Mouse (Mus musculus): ENCODE measurements around the gene Sbk3.
"Not testable (repeated sequence)": the region's sequence is repeated elsewhere in the genome, so short reads cannot be mapped to it uniquely, and the experiment has no call there.

Gene Sbk3

DNA sequence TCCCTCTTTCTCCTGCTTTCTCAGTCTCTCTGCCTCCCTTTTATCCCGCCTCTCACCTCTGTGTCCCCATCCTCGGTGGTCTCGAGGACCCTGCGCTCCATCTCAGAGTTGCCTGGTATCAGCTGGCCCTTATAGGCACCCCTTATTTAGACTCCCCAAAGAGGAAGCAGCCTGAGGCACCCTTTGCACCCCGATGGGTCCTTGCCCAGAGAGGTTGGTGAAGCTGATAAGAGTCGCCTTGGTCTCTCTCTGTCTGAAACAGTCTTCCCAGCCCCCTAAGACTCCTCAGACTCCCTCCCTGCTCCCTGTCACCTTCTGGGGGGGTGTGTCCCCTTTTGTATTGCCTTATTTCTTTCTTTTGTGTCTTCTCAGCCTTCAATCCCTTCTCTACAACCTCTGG is at the start of gene Sbk3:
Gene Sbk3, minus strand, starts transcription at position 101 of the 400 bp plus-strand sequence.
- DNase-seq (ENCODE audit: low read depth, low spot score), result no peak

DNA sequence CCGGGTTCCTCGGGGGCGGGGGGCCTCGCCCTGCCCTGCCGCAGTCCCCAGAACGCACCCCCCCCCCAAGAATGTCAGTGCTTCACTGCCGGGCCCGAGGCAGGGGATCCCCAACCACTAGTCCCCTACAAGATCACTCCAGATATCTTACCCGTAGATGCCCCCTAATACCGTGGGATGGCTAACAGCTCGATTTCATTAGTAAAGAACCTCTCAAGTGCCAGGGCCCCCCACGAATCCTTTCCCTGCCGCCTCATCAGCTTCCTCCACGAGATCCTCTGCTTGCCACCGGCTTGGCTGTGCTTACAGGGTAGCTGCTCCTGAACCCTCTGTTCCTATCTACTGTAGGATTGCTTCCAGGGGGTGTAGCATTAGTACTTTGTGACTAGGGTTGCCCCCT is 49.7 kb upstream of the Sbk3 start:
- DNase-seq (ENCODE audit: low read depth, low spot score), result no peak

DNA sequence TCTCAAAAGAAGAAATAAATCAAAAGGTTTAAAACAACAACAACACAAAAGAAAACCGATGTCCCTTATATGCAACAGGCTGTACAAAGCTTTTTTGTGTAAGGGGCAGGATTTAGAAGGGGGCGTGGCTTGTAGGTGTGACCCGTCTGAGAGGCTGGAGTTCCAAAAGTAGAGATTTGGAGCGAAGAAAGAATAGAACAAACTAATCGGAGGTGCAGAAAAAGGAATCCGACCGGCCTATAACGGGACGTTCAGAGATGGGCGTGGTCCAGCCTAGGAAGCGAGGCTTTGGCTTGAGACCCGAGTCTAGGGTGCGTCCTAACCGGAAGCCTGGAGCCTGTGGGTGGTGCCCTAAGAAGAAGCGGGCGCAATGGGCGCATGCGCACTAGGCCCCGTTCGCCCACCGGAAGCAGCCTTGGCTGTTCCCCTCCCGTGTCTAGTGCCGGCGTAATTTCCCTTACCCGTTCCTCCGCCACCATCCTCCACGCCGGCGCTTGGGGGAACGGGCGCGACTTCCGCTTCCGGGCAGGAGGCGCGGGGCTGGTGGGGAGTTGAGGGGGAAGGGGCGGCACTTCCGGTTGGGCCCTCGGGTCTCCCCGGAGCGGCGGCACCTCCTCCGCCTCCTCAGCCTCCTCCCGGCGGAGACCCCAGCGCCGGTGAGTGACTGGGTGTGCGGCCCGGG is 49.2 kb upstream of the Sbk3 start, which contains the start of the genes Zfp865 and Ccdc106:
Gene Zfp865, plus strand, starts transcription at position 377 of the 682 bp plus-strand sequence.
Gene Ccdc106, plus strand, starts transcription at position 554 of the 682 bp plus-strand sequence.
- DNase-seq (ENCODE audit: low read depth, low spot score), result peak; percentile 95

DNA sequence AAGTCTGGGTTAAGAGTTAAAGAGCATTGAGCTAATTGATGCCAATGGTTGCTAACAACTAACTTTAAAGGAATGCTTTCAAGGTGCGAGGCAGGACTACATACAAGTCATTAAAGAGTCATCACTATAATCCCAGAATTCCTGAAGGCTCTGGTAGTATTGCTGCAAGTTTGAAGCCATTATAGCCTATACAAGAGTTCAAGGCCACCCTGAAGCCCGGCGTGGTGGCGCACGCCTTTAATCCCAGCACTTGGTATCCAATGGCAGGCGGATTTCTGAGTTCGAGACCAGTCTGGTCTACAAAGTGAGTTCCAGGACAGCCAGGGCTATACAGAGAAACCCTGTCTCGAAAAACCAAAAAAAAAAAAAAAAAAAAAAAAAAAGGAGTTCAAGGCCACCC is 48.6 kb upstream of the Sbk3 start:
- DNase-seq (ENCODE audit: low read depth, low spot score), result not testable (repeated sequence)

DNA sequence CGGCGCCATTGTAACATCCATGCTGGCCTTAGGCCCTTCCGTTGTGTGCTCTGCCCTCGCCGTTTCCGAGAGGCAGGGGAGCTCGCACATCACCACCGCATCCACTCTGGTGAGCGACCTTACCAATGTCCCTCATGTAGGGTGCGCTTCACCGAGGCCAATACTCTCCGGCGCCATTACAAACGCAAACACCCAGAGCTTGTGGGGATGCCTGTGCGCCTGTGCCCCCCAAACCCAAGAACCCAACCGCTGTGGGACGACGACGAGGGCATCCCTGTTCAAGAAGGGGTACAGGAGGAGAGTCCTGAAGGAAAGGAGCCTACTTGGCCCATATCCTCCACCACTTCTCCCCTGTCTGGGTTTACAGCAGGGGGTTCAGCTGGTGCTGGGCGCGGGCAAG is 47.0 kb upstream of the Sbk3 start:
- DNase-seq (ENCODE audit: low read depth, low spot score), result no peak

DNA sequence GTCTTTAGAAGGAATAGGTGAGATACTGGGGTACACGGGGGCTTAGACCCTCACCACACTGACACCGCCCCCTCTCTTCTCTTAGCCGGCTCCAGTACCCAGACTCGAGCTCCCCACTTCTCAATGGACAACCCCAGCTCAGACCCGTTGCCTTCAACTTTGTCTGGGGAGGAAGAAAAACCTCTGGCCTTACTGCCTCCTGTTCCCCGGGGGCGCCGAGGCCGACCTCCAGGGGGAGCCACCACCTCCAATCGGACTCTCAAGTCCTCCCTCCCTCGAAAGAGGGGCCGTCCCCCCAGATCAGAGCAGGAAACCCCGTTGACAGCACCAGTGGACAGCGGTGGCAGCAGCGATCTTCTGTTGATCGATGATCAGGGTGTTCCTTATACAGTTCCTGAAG is 46.4 kb upstream of the Sbk3 start:
- no peak for DNase-seq (ENCODE audit: low read depth, low spot score)

DNA sequence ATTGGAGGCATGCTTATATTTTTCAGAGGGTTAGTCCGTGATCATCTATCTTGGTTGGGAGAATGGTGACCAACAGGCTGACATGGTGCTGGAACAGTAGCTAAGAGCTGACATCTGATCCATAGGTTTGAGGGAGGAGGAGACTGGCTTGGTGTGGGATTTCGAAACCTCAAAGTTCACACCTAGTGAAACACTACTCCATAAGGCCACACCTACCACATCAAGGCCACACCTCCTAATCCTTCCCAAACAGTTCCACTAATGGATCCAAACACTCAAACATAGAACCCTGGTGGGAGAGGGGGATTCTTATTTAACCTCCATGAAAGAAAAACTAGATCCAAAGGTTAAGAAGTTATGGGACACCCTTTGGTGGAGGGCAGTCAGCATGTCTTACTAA is 46.0 kb upstream of the Sbk3 start:
- DNase-seq (ENCODE audit: low read depth, low spot score), result no peak

DNA sequence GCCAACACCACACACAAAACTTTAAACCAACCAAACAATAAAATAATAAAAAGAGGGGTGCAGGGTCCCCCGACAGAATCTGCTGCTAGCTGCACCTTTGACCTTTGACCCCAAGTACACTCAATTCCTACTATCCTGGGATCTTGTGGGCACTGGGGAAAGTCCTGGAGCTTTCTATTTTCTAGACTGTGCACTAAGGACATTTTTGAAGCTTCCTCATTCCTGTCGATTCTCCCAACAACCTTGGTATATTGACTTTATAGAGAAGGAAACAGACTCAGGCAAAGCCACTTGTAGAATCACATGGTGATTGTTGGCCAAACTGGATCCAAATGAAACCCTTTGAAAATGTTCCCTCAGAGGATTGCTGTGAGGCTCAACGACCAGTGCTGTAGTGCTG is 45.1 kb upstream of the Sbk3 start:
- DNase-seq (ENCODE audit: low read depth, low spot score), result no peak

DNA sequence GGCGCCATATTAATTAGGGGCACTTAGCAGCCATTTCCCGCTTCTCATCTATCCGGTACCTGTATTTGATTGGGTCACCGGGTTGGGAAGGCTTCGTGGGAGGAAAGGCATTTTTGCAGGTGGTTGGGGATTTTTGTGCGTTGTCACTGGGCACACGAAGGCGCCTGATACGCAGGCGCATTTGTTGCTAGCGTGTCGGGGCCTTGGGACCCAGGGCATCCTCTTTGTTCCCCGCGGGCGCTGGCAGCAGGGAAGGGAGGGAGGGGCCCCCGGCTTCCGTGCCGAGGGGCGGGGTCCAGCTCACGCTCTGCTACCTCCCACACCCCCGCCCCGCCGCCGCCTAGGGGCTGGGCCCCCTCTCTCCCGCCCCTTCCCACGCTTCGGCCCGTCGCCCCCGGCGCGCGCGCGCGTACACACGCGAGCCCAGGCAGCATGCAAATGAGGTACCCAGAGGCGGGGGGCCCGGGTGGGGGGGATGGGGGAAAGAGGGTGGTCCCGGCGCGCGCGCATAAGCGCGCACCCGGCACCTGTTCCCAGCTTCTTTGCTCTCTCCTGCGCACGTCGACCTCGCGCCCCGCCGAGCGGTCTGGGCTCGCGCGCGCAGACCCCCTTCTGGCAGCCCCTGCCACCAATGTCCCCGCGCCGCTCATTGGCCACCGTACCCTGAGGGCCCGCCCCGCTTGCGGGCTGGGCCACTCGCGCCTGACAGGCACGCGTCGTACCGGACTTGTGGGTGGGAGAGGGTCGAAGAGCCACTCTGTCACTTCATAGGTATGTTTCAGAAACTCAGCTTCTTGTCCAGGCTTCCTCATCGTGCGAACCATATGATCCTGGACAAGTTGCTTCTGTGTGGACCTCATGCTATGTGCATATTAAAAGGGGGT is 44.4 kb upstream of the Sbk3 start, which contains the start of gene Gm44973:
Gene Gm44973, plus strand, starts transcription at position 379 of the 884 bp plus-strand sequence.
- no peak for DNase-seq (ENCODE audit: low read depth, low spot score)

DNA sequence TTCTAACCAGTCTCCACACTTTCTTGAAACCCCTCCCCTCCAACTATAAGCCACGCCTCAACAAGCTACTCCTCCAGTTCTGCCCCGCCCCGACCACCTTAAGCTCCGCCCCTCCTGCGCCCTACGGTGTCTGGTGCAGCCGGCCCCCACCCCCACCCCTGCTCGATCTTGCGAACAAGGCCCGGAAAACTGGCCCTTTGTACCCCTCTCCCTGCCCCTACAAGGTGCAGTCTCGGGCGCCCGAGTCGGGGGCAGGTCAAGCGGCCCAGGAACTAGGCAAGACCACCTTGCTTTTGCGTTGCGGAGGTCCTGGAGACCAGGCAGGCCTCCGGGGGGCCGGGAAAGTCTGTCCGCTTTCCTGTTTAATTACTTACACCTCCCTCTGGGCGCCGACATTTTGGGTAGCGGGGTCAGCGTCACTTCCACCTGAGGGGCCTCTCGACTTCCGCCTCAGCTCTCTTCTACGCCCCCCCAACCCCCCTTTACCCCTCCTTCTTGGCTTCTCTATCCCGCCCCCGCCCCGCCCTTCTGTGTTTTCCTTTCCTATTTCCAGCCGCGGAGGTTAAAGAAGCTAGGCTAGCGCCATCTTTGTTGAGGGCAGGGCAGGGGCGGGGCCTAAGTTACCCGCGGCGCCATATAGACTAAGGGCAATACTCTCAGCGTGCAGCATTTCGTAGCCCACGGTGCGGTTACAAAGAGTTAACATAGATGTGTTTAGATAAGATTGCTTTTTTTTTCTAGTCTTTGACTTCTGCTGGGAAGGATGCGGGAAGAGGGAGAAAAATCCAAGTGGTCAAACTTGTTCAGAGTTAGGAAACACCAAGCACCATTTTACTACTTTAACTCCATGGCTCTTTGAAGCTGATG is 43.5 kb upstream of the Sbk3 start, which contains the start of the genes Zfp524 and Fiz1:
Gene Zfp524, plus strand, starts transcription at position 165 of the 867 bp plus-strand sequence.
Gene Fiz1, minus strand, starts transcription at position 447 of the 867 bp plus-strand sequence.
- DNase-seq (ENCODE audit: low read depth, low spot score), result peak; percentile 98

DNA sequence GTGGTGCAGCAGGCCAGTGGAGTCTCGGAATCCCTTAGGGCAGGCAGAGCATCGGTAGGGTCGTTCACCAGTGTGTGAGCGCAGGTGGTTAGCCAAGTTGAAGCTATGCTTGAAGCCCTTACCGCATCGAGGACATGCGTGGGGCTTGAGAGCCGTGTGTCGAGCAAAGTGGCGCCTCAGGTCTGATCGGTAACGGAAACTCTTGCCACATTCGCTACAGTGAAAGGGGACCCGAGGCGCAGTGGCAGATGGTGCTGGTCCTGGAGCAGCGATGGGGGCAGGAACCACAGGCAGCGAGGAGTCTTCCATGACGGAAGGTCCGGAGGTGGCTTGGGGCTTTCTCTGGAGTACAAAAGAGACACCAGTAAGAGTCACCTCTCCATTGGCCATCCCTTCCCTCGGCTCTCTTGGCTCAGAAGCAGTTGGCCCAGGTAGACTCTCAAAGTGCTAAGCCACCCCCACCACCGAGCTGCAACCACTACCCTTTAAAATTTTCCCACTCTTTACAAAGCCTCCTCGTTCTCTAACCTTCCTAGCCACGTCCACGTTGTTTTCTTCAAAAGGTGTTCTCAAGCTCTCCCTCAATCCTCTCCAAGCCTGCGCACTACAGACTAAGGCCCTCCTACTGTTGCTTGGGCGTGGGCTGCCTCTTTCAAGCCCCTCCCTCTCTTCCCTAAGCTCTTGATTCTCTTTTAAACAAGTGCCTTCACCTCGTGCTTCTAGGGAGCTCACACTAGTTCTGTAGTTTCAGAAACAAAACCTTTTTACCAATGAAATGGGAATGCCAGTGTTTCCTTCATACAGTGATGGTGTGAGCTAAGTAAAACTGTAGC is 41.9 kb upstream of the Sbk3 start:
- DNase-seq (ENCODE audit: low read depth, low spot score), result no peak

DNA sequence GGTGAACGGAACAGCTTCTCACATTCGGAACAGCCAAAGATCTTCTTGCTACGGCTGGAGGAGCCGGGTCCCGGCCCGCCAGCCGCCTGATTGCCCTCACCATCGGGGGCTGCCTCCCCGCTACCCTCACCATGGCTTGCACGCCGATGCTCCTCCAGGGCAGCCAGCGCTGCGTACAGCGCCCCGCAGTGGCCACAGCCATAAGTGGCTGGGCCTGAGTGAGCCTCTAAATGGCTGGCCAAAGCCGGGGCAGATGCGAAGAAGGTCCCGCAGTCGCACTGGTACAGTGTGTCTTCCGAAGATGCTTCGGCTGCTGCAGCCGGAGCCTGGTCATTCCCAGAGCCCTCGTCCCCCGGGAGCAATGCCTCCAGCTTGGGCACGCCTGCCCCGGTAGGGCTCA is 37.3 kb upstream of the Sbk3 start:
- no peak for DNase-seq (ENCODE audit: low read depth, low spot score)

DNA sequence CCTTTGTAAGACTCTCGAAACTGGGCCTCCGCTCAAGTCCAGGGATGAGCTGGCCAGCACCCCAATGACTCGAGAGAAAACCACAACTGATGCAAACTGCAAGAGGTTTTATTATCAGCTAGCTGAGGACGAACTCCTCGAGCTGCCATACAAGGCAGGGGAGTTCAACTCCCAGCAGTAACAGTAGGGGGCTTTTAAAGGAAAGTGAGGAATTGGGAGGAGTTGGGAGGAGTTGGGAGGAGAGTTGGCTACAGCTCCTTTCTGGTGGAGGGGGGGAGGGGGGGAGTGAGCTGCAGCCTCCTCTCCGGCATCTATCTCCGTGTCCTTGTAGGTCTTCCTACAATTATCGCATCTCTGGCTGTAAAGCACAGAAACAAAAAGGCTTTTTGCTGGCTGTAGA is 31.9 kb upstream of the Sbk3 start:
- DNase-seq (ENCODE audit: low read depth, low spot score), result not testable (repeated sequence)

DNA sequence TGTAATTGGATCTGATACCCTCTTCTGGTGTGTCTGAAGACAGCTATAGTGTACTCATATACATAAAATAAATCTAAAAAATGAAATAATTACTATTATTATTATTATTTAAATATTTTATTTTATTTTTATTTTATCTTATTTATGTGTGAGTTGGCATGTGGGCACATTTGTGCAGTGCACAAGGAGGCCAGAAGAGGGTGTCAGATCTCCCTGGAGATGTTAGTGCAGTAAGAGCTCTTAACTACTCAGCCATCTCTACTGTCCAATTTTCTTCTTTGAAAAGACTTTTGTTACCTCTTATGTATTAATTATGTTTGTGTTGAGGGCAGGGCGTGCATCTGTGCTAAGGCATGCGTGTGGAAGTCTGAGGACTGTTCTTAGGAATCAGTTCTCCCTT is 28.9 kb upstream of the Sbk3 start:
- DNase-seq (ENCODE audit: low read depth, low spot score), result no peak

DNA sequence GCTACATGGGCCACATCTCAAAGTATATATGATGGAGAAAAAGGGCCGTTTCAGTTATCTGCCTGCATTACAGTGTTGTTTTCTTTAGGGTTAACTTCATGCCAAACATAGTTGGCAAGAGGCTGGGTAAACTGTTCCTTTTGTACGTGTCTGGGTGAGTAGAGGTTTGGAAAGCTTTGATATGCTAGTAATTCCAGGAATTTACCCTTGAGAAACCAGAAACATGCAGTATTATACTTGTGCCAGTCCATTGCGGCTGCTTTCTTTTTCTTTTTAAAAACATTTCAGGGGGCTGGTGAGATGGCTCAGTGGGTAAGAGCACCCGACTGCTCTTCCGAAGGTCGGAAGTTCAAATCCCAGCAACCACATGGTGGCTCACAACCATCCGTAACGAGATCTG is 26.0 kb upstream of the Sbk3 start:
- no peak for DNase-seq (ENCODE audit: low read depth, low spot score)

DNA sequence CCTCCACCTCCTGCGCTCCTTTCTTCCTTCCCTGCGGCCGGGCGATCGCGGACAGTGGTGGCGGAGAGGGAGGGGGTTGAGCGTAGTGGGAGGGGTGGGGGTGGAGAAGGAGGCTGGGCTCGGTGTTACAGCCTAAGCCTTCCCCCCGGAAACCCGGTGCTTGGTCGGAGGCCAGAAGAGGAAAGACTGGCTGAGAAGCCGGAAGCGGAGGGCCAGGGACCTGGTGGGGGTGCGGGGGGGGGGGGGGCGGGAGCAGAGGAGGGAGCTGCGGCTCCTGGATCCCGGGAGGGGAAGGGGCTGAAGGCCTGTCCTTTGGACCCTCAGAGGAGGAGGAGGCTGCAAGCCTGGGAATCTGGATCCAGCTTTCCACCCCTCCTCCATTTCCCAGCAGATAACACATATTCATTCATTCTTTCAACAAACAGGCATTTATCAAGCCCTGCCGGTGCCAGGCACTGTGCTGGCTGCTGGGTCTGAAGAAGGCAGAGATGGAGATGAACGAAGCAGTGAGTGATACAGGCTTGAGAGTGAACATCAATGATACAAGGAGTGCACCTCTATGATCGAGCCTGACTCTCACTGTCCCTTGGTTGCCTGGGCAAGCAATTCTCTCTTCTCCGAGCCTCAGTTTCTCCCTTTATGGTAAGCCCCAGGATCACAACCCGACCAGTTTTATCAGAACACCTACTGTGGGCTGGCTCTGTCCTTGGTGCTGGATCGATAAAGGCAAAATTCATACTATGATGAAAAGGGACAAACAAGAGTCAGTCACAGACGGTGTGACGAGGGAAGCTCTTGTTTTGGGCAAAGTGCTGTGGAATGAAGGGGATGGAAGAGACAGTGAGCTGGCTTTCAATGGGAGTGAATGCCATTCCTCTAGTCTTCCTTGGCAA is 25.3 kb upstream of the Sbk3 start, which contains the start of gene Zfp579:
Gene Zfp579, minus strand, starts transcription at position 156 of the 893 bp plus-strand sequence.
- peak; percentile 88 for DNase-seq (ENCODE audit: low read depth, low spot score)

DNA sequence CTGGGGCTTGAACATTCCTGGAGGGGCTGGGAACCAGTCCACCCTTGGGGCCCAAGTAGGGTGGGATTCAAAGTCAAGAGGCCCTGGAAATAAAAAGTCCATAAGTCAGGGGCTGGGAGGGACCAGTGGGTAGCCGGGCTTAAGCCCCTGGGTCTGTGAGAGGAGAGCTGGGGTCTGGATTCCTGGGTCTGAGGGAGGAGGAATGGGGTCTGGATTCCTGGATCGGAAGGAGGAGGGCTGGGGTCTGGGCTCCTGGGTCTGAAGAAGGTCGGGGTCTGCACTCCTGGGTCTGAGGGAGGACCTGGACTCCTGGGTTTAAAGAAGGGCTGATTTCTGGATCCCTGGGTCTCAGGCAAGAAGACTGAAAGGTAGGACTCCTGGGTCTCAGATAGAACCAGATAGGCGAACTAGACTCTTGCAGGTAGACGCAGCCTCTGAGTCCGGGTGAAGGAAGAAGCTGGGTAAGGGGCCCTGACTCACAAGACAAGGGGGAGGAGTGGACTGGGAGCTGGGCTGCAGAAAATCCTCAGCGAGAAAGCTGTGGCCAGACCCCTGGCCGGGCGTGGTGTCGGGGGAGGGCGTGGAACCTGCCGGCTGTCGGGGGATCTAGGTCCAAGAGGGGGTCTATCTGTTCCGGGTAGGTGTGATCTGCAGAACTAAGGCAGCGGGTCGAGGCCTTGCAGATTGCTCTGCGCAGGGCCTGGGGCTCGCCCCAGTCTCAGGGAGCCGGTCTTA is 24.5 kb upstream of the Sbk3 start:
- no peak for DNase-seq (ENCODE audit: low read depth, low spot score)

DNA sequence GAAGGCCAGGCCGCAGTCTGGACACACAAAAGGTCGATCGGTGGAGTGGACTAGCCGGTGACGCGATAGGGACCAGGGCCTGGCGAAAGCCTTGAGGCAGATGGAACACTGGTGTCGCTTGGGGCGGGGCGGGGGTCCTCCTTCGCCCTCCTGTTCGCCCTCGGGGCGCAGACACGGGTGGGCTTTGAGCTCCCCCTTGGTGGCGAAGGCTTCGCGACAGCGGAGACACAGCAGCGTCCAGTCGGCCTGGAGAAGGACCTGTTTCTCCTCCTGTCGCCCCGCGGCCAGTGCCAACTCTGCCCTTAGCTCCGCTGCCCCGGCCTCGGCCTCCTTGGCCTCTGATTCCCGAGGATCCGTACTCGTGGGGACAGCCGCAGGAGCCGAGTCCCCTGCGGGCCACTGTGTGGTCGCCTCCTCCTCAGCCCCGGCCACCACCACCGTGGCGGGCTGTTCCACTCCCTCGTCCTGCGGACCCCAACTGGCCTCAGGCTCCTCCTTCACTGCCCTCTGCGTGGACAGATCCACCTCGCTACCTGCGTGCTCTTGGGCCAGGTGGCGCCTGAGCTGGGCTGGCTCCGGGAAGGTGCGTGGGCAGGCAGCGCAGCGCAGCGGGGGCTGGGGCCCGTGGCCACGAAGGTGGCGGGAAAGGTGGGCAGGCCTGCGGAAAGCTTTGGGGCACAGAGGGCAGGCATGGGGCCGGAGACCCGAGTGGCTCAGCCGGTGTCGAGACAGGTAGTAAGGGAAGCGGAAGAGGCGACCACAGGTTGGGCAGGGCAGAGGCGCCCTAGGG is 23.2 kb upstream of the Sbk3 start:
- no peak for DNase-seq (ENCODE audit: low read depth, low spot score)
